Mouse (Mus musculus) cerebellum, postnatal 25 days (tissue): ENCODE results near the gene Gtf2ird1.

Experiments used
- DNase-seq, 2 experiments: peaks; one replicate each; pipeline ENCODE4 v3.0.0; 2021; ENCODE audit warnings: mixed read lengths in 2 of 2

The Gtf2ird1 gene

GRCm38 (mm10) chr5:134311894-134312411 is 144.6 kb downstream of the Gtf2ird1 start:
- no peak for DNase-seq

DNA sequence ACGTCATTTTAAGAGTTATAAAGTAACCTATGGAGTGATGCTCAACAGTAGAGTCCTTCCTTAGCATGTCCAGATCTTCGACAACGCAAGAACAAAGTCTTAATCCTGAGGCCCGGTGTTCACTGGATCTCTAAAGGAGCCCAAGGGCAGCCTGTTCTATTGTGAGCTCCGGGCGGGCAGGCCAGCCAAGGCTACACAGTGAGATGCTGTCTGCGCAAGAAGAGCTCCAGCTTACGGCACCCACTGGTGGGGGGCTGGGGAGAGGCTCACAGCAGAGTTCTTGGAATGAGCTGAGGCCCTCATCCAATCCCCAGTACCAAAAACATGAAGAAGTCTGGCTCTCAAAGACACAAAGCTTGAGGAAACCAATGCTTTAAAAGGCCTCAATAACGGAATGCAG is 146.3 kb downstream of the Gtf2ird1 start:
- DNase-seq, result no peak

GRCm38 (mm10) chr5:134309345-134309744 is 147.2 kb downstream of the Gtf2ird1 start:
- no peak for DNase-seq
